Mouse (Mus musculus) CD8-positive naive resting alpha-beta T cell, adult 57 days (primary cell): ENCODE data around the gene Scgb1b10. TPM values are rescaled to one million over a fixed set of nuclear protein-coding genes. Genes with fewer than 3 reads are reported as not detected.

Experiments used
- total RNA-seq: library from RNA; stranded (reverse); gene quantifications from one replicate; pipeline ENCODE4 v1.2.4, GENCODE M21; 2023

Scgb1b10 gene
- not detected for total RNA-seq

DNA sequence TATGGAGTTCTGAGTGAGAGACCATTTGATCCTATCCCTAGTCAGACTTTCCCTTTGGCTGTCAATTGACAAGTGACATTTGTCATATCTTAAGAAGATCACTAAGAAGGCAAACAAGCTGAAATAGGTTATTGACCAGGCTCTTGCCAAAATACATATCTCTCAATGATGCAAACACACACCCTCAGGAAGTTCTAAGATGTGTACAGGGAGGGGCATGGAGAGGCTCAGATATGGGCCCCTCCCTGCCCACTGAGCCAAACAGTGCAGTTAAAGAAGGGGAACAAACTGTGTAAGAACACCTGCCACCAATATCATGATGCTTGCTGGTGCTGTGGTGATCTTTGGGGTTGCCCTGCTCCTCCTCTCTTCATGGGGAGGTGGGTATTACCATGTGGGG is at the start of gene Scgb1b10:
Scgb1b10 (plus strand) TSS at position 301 of the 400 bp plus-strand sequence.

Other genes starting within 250 kb of the Scgb1b10 start
- gene Scgb2b11, start 110.3 kb downstream of the Scgb1b10 start, total RNA-seq, result not detected
- not detected for gene Scgb1b11, start 122.0 kb downstream of the Scgb1b10 start, total RNA-seq
- gene Scgb2b12, start 226.4 kb downstream of the Scgb1b10 start, total RNA-seq, result not detected
- gene Scgb1b12, start 233.3 kb downstream of the Scgb1b10 start, total RNA-seq, result not detected